Mouse (Mus musculus) layer of hippocampus, postnatal 25 days (tissue): Measurements from ENCODE around the gene Olfr1204. TPM values are rescaled to one million over a fixed set of nuclear protein-coding genes. Genes with fewer than 3 reads are reported as not detected.

ENCODE experiments used
- DNase-seq, 2 experiments: peaks; one replicate each; pipeline ENCODE4 v3.0.0; 2022; ENCODE audit warnings: mixed read lengths in 2 of 2, low spot score in 1 of 2; ENCODE audit errors: extremely low spot score in 1 of 2
- total RNA-seq, 2 experiments: library from RNA; stranded (reverse); gene quantifications; 2 replicates each; pipeline ENCODE4 v1.2.3; 2021

Olfr1204 gene
- not detected for total RNA-seq

GRCm38 (mm10) chr2:88848992-88849391 lies at the start of gene Olfr1204:
TSS of gene Olfr1204 (plus strand) at chr2:88849292.
- DNase-seq = no peak

- no peak for DNase-seq
These were observed 34.9 kb upstream of the Olfr1204 start, which contains the start of gene Olfr1202 for GRCm38 (mm10) chr2:88814196-88814595. TSS of gene Olfr1202 (plus strand) at chr2:88814496.

GRCm38 (mm10) chr2:88829437-88829836 lies 19.7 kb upstream of the Olfr1204 start, which contains the start of gene Olfr1205:
TSS of gene Olfr1205 (plus strand) at chr2:88829737.
- no peak for DNase-seq

- no peak for DNase-seq
These were observed 10.6 kb upstream of the Olfr1204 start for GRCm38 (mm10) chr2:88838477-88838876.

- DNase-seq = no peak
These were observed 13.8 kb downstream of the Olfr1204 start, which contains the start of gene Olfr1206 for GRCm38 (mm10) chr2:88862931-88863330. TSS of gene Olfr1206 (plus strand) at chr2:88863231.

- no peak for DNase-seq
These were observed 53.1 kb downstream of the Olfr1204 start, which contains the start of gene Olfr1208 for GRCm38 (mm10) chr2:88902211-88902610. TSS of gene Olfr1208 (minus strand) at chr2:88902311.

Other genes starting within 250 kb of the Olfr1204 start
- gene Olfr1191-ps1, start 208.8 kb upstream of the Olfr1204 start, total RNA-seq = under 1 TPM in 1 of 2 experiments, not detected in 1; 0.05 TPM
- gene Olfr1192-ps1, start 200.8 kb upstream of the Olfr1204 start, total RNA-seq = not detected
- gene Olfr1193, start 173.7 kb upstream of the Olfr1204 start, total RNA-seq = not detected
- gene Olfr1195, start 160.1 kb upstream of the Olfr1204 start, total RNA-seq = not detected
- gene Olfr1196, start 144.7 kb upstream of the Olfr1204 start, total RNA-seq = not detected
- not detected for gene Olfr1197, start 116.9 kb upstream of the Olfr1204 start, total RNA-seq
- gene Olfr1198, start 97.9 kb upstream of the Olfr1204 start, total RNA-seq = not detected
- not detected for gene Olfr1199, start 88.8 kb upstream of the Olfr1204 start, total RNA-seq
- gene Olfr1200, start 78.8 kb upstream of the Olfr1204 start, total RNA-seq = not detected
- not detected for gene Olfr1201, start 56.3 kb upstream of the Olfr1204 start, total RNA-seq
- not detected for gene Olfr1202, start 34.8 kb upstream of the Olfr1204 start, total RNA-seq
- gene Olfr1205, start 19.6 kb upstream of the Olfr1204 start, total RNA-seq = not detected
- gene Olfr1206, start 13.9 kb downstream of the Olfr1204 start, total RNA-seq = not detected
- not detected for gene Olfr1208, start 53.0 kb downstream of the Olfr1204 start, total RNA-seq
- gene Olfr1209, start 65.9 kb downstream of the Olfr1204 start, total RNA-seq = not detected
- gene Olfr1211, start 88.8 kb downstream of the Olfr1204 start, total RNA-seq = not detected
- not detected for gene Olfr1212, start 104.7 kb downstream of the Olfr1204 start, total RNA-seq
- gene Gm13762, start 131.0 kb downstream of the Olfr1204 start, total RNA-seq = not detected
- not detected for gene Olfr1214, start 143.4 kb downstream of the Olfr1204 start, total RNA-seq
- gene Olfr1215, start 157.7 kb downstream of the Olfr1204 start, total RNA-seq = not detected
- not detected for gene Olfr1216, start 169.0 kb downstream of the Olfr1204 start, total RNA-seq
- gene Olfr1217, start 182.8 kb downstream of the Olfr1204 start, total RNA-seq = not detected
- gene Olfr1218, start 211.9 kb downstream of the Olfr1204 start, total RNA-seq = not detected
- gene Olfr1219, start 234.2 kb downstream of the Olfr1204 start, total RNA-seq = not detected